Mouse (Mus musculus) spleen, adult 2 months (tissue): ENCODE results near the gene Me1. TPM values are rescaled to one million over a fixed set of nuclear protein-coding genes. Genes with fewer than 3 reads are reported as not detected.

Experiments
- DNase-seq, 2 experiments: peaks; one replicate each; pipeline versions ENCODE4 v3.0.0 to v3.0.0-alpha.2; 2012 to 2021; ENCODE audit warnings: low spot score in 2 of 2, low read depth in 1 of 2
- H3K27ac ChIP-seq: fragments of 200-500 bp; 2 replicates; pipeline ENCODE4 v1.5.1; 2012; ENCODE audit warnings: low read length, inconsistent platforms; ENCODE audit not compliant: insufficient read depth
- H3K27me3 ChIP-seq: fragments of 200-500 bp; 2 replicates; pipeline ENCODE4 v1.6.1; 2012; ENCODE audit warnings: mild to moderate bottlenecking, moderate library complexity, low read length, inconsistent platforms; ENCODE audit not compliant: control insufficient read depth, insufficient read depth
- H3K36me3 ChIP-seq: fragments of 200-500 bp; 2 replicates; pipeline ENCODE4 v1.6.1; 2012; ENCODE audit warnings: mild to moderate bottlenecking, low read length, inconsistent platforms; ENCODE audit not compliant: control insufficient read depth, insufficient read depth
- H3K4me1 ChIP-seq: fragments of 200-500 bp; 2 replicates; pipeline ENCODE4 v1.6.1; 2011; ENCODE audit warnings: inconsistent platforms; ENCODE audit not compliant: control insufficient read depth, insufficient read depth, insufficient read length
- H3K4me3 ChIP-seq: fragments of 200-500 bp; 2 replicates; pipeline ENCODE4 v1.5.1; 2011; ENCODE audit warnings: mild to moderate bottlenecking, inconsistent platforms; ENCODE audit not compliant: insufficient read depth, insufficient read length; ENCODE audit errors: extremely low read depth
- CTCF ChIP-seq: fragments of 200-500 bp; IDR thresholded peaks from 2 replicates; pipeline ENCODE4 v1.5.1; 2011; ENCODE audit warnings: mild to moderate bottlenecking, inconsistent platforms; ENCODE audit not compliant: insufficient read depth, insufficient read length, insufficient replicate concordance; ENCODE audit errors: extremely low read depth
- POLR2A ChIP-seq: fragments of 200-500 bp; IDR thresholded peaks from 2 replicates; pipeline ENCODE4 v1.6.1; 2011; ENCODE audit warnings: low read depth, low read length, inconsistent platforms
- WGBS: fragments of 180-500 bp; shearing (Covaris S2); methylation state at CpG from one replicate; pipeline ENCODE4 v1.1.7; 2018; 5-methylcytosine and 5-hydroxymethylcytosine counted together
- polyA plus RNA-seq: library from polyadenylated mRNA; depleted of rRNA; stranded (reverse); fragments of >200 nt; gene quantifications from 2 replicates; pipeline ENCODE4 v1.2.3, GENCODE M21; 2012

The Me1 gene
- polyA plus RNA-seq, 1 experiment, result 2.0 TPM

- 92% methylated on average over 4 of the region's 4 CpGs for WGBS
- no peak overlapping the region for H3K27ac ChIP-seq
- no peak for DNase-seq
Measured at GRCm38 (mm10) chr9:86725066-86725465, 29.3 kb upstream of the Me1 start.

GRCm38 (mm10) chr9:86720794-86721193 lies 25.0 kb upstream of the Me1 start:
- no peak for DNase-seq
- Histone ChIP-seq H3K4me3 (no peak overlapping the region), H3K27me3 (no peaks in the 10 kb centered on the region), H3K36me3 (no peaks in the 10 kb centered on the region), H3K4me1 (no peaks in the 10 kb centered on the region), H3K27ac (no peak overlapping the region)
- 70% methylated on average over 2 of the region's 2 CpGs for WGBS
- TF ChIP-seq POLR2A, result no peak
- no peak for TF ChIP-seq CTCF

More at GRCm38 (mm10) chr9:86725066-86725465, 29.3 kb upstream of the Me1 start:
- TF ChIP-seq POLR2A (no peak), CTCF (no peak)
- H3K4me1 ChIP-seq, result no peaks in the 10 kb centered on the region
- H3K27me3 ChIP-seq, result no peaks in the 10 kb centered on the region
- H3K4me3 ChIP-seq, result no peak overlapping the region
- H3K36me3 ChIP-seq, result no peaks in the 10 kb centered on the region

GRCm38 (mm10) chr9:86720227-86720626 lies 24.5 kb upstream of the Me1 start:
- DNase-seq, result no peak
- no peak for TF ChIP-seq POLR2A
- TF ChIP-seq CTCF, result no peak
- no peaks in the 10 kb centered on the region for H3K27me3 ChIP-seq
- no peaks in the 10 kb centered on the region for H3K4me1 ChIP-seq
- no peak overlapping the region for H3K4me3 ChIP-seq
- no peaks in the 10 kb centered on the region for H3K36me3 ChIP-seq
- WGBS, result 90% methylated on average over 5 of the region's 5 CpGs
- H3K27ac ChIP-seq, result no peak overlapping the region

GRCm38 (mm10) chr9:86717119-86717518 lies 21.4 kb upstream of the Me1 start:
- no peak for TF ChIP-seq CTCF
- TF ChIP-seq POLR2A, result no peak
- no peak for DNase-seq
- 88% methylated on average over 5 of the region's 5 CpGs for WGBS

GRCm38 (mm10) chr9:86716540-86716939 lies 20.8 kb upstream of the Me1 start:
- no peaks in the 10 kb centered on the region for H3K4me1 ChIP-seq
- no peaks in the 10 kb centered on the region for H3K36me3 ChIP-seq
- H3K27ac ChIP-seq, result no peak overlapping the region
- no peak overlapping the region for H3K4me3 ChIP-seq
- DNase-seq, result no peak
- TF ChIP-seq POLR2A (no peak), CTCF (no peak)
- WGBS, result 62% methylated on average over 2 of the region's 2 CpGs
- H3K27me3 ChIP-seq, result no peaks in the 10 kb centered on the region

More at GRCm38 (mm10) chr9:86717119-86717518, 21.4 kb upstream of the Me1 start:
- Histone ChIP-seq H3K4me1 (no peaks in the 10 kb centered on the region), H3K27ac (no peak overlapping the region), H3K4me3 (no peak overlapping the region), H3K36me3 (no peaks in the 10 kb centered on the region), H3K27me3 (no peaks in the 10 kb centered on the region)

- H3K4me3 ChIP-seq, result no peak overlapping the region
- DNase-seq, result no peak
- no peaks in the 10 kb centered on the region for H3K4me1 ChIP-seq
- H3K27ac ChIP-seq, result no peak overlapping the region
- no peaks in the 10 kb centered on the region for H3K27me3 ChIP-seq
- no peak for TF ChIP-seq CTCF
- TF ChIP-seq POLR2A, result no peak
- WGBS, result 89% methylated on average over 3 of the region's 3 CpGs
- H3K36me3 ChIP-seq, result no peaks in the 10 kb centered on the region
Measured at GRCm38 (mm10) chr9:86714089-86714488, 18.3 kb upstream of the Me1 start.

- Histone ChIP-seq H3K36me3 (no peaks in the 10 kb centered on the region), H3K4me1 (no peaks in the 10 kb centered on the region), H3K27me3 (no peaks in the 10 kb centered on the region), H3K4me3 (no peak overlapping the region), H3K27ac (no peak overlapping the region)
- DNase-seq, result no peak
- WGBS, result 62% methylated on average over 2 of the region's 2 CpGs
- no peak for TF ChIP-seq POLR2A
- TF ChIP-seq CTCF, result no peak
Measured at GRCm38 (mm10) chr9:86712648-86713047, 16.9 kb upstream of the Me1 start.
